11 mouse cellular contexts compared by ENCODE assay signal in genomic region chr17:45547461-45548190, GRCm38 (mm10). TPM values are rescaled to one million over a fixed set of nuclear protein-coding genes. Genes with fewer than 3 reads are reported as not detected.
DNase-seq lines count a peak whose midpoint lies in the region; ATAC-seq and TF ChIP-seq lines count a peak whose summit lies in the region.
"Had no signal": no experiment of that assay in that cellular context is flagged by ENCODE, and none has a peak within 500 bp of the region (broad histone marks: within the 10 kb centered on the region; RNA-seq: fewer than 3 reads in every experiment).

No protein-coding gene starts in this region.

- no peak overlapping the region for H3K4me2 ChIP-seq in lung, postnatal 0 days (replicated peaks; ENCODE audit: low read depth, low read length)
- H3K4me2 ChIP-seq in hindbrain, embryonic 15.5 days: peak overlapping the region; percentile 69
- H3K4me2 ChIP-seq in neural tube, embryonic 14.5 days (ENCODE audit: low read depth, low read length): peak overlapping the region; percentile 67

- H3K27me3 ChIP-seq in lung, postnatal 0 days (replicated peaks; ENCODE audit: insufficient read depth, low read length): peaks cover 58% of the 10 kb centered on the region
- H3K27me3 ChIP-seq in hindbrain, embryonic 15.5 days: peaks cover 23% of the 10 kb centered on the region
- peaks cover 19% of the 10 kb centered on the region for H3K27me3 ChIP-seq in neural tube, embryonic 14.5 days (ENCODE audit: control insufficient read depth, insufficient read depth, low read length)

- DNase-seq in lung, postnatal 0 days (ENCODE audit: low spot score): no peak
- DNase-seq in lung, adult 18-20 months: no peak
- no peak for DNase-seq in kidney, adult 11 months
- DNase-seq in heart, adult 11 months: no peak
- DNase-seq in kidney, postnatal 10 days: no peak
- DNase-seq: layer of hippocampus, adult 9-11 months; lung, postnatal 10 days had no signal

- 0 out of 2 replicates have a peak, but pooled peaks have one; percentile 7 for TF ChIP-seq CTCF in lung, postnatal 0 days (IDR thresholded peaks at IDR 0.05)
- 0 out of 2 replicates have a peak, but pooled peaks have one; percentile 18 for TF ChIP-seq CTCF in cortical plate, adult 2 months (IDR thresholded peaks at IDR 0.05; ENCODE audit: extremely low read depth, insufficient read depth, low read length)

- 0 out of 2 replicates have a peak, but pooled peaks cover 8% of the 10 kb centered on the region for H3K4me1 ChIP-seq in lung, postnatal 0 days (ENCODE audit: insufficient read depth, low read depth, low read length)
- H3K4me1 ChIP-seq in cortical plate, adult 2 months (ENCODE audit: control insufficient read depth, insufficient read depth, low read length): peaks cover 10% of the 10 kb centered on the region; the same call in 1 of the 2 replicates
- peaks cover 61% of the 10 kb centered on the region for H3K4me1 ChIP-seq in hindbrain, embryonic 15.5 days (replicated peaks)
- peaks cover 21% of the 10 kb centered on the region for H3K4me1 ChIP-seq in neural tube, embryonic 14.5 days (ENCODE audit: control insufficient read depth, insufficient read depth, low read length)

- no peak for TF ChIP-seq POLR2A in cortical plate, adult 2 months (IDR thresholded peaks at IDR 0.05; ENCODE audit: extremely low read depth, insufficient read depth, low read length)

- WGBS in lung, postnatal 0 days: 78% methylated on average over 5 of the region's 5 CpGs
- WGBS in hindbrain, embryonic 15.5 days: 78% methylated on average over 5 of the region's 5 CpGs
- WGBS in neural tube, embryonic 14.5 days: 84% methylated on average over 5 of the region's 5 CpGs

- no peak overlapping the region for H3K4me3 ChIP-seq in lung, postnatal 0 days (ENCODE audit: low read depth, low read length)
- H3K4me3 ChIP-seq in cortical plate, adult 2 months (ENCODE audit: insufficient read depth, low read length): peak overlapping the region; percentile 79
- H3K4me3 ChIP-seq in hindbrain, embryonic 15.5 days: peak overlapping the region; percentile 86
- peak overlapping the region; percentile 78 for H3K4me3 ChIP-seq in neural tube, embryonic 14.5 days (ENCODE audit: low read depth, low read length)

- no peaks in the 10 kb centered on the region for H3K9me3 ChIP-seq in lung, postnatal 0 days (ENCODE audit: low read length)
- H3K9me3 ChIP-seq in hindbrain, embryonic 15.5 days: no peaks in the 10 kb centered on the region
- no peaks in the 10 kb centered on the region for H3K9me3 ChIP-seq in neural tube, embryonic 14.5 days (ENCODE audit: control insufficient read depth, low read length)
- H3K9me3 ChIP-seq: limb, embryonic 15.5 days had no signal

- TF ChIP-seq EP300 in lung, postnatal 0 days (IDR thresholded peaks at IDR 0.05): no peak

- no peaks in the 10 kb centered on the region for H3K36me3 ChIP-seq in lung, postnatal 0 days (ENCODE audit: insufficient read depth, low read length)
- peaks cover 12% of the 10 kb centered on the region; the same call in 1 of the 2 replicates for H3K36me3 ChIP-seq in hindbrain, embryonic 15.5 days
- peaks cover 19% of the 10 kb centered on the region for H3K36me3 ChIP-seq in neural tube, embryonic 14.5 days (ENCODE audit: control insufficient read depth, insufficient read depth, low read length)

- no peak overlapping the region for H3K27ac ChIP-seq in lung, postnatal 0 days (ENCODE audit: low read length)
- H3K27ac ChIP-seq in cortical plate, adult 2 months (ENCODE audit: insufficient read depth, low read length): no peak overlapping the region
- H3K27ac ChIP-seq in hindbrain, embryonic 15.5 days (replicated peaks): no peak overlapping the region
- no peak overlapping the region for H3K27ac ChIP-seq in neural tube, embryonic 14.5 days (ENCODE audit: low read depth, low read length)
- H3K27ac ChIP-seq: limb, embryonic 15.5 days had no signal

- no peak for ATAC-seq in lung, postnatal 0 days
- ATAC-seq in hindbrain, embryonic 15.5 days (ENCODE audit: low FRiP score, low read depth): no peak
- no peak for ATAC-seq in neural tube, embryonic 14.5 days (ENCODE audit: low read depth)

- no peak overlapping the region for H3K9ac ChIP-seq in lung, postnatal 0 days (replicated peaks; ENCODE audit: low read depth)
- no peak overlapping the region for H3K9ac ChIP-seq in hindbrain, embryonic 15.5 days
- H3K9ac ChIP-seq in neural tube, embryonic 14.5 days (replicated peaks; ENCODE audit: low read depth, low read length): no peak overlapping the region
- H3K9ac ChIP-seq: limb, embryonic 15.5 days had no signal

RNA-seq across cellular contexts. Expression of gene Tmem151b, which starts 1.9 kb away (rescaled TPM):
- 0.07 and 0.12 TPM in 2 replicates for polyA plus RNA-seq in lung, postnatal 0 days (2015; fragmentation: Nextera tagmentation; extraction: Ambion mirVana)
- 85.7 and 94.1 TPM in 2 replicates for polyA plus RNA-seq in cortical plate, adult 2 months (2012; rRNA removed)
- polyA plus RNA-seq in hindbrain, embryonic 15.5 days (2015; fragmentation: Nextera tagmentation; extraction: Ambion mirVana): 27.4 and 31.9 TPM in 2 replicates
- polyA plus RNA-seq in neural tube, embryonic 14.5 days (2014; fragmentation: Nextera tagmentation; extraction: Ambion mirVana): 14.3 and 15.0 TPM in 2 replicates

RNA-seq across cellular contexts. Expression of gene Nfkbie, which starts 7.9 kb away (rescaled TPM):
- 2.4 and 5.0 TPM in 2 replicates for polyA plus RNA-seq in lung, postnatal 0 days (2015; fragmentation: Nextera tagmentation; extraction: Ambion mirVana)
- polyA plus RNA-seq in cortical plate, adult 2 months (2012; rRNA removed): 2.1 and 2.3 TPM in 2 replicates
- 4.8 and 6.4 TPM in 2 replicates for polyA plus RNA-seq in hindbrain, embryonic 15.5 days (2015; fragmentation: Nextera tagmentation; extraction: Ambion mirVana)
- polyA plus RNA-seq in neural tube, embryonic 14.5 days (2014; fragmentation: Nextera tagmentation; extraction: Ambion mirVana): 4.2 and 4.9 TPM in 2 replicates

RNA-seq across cellular contexts. Expression of gene Slc35b2, which starts 16.0 kb away (rescaled TPM):
- polyA plus RNA-seq in lung, postnatal 0 days (2015; fragmentation: Nextera tagmentation; extraction: Ambion mirVana): 84.8 and 85.1 TPM in 2 replicates
- polyA plus RNA-seq in cortical plate, adult 2 months (2012; rRNA removed): 52.4 and 52.6 TPM in 2 replicates
- 89.9 and 90.4 TPM in 2 replicates for polyA plus RNA-seq in hindbrain, embryonic 15.5 days (2015; fragmentation: Nextera tagmentation; extraction: Ambion mirVana)
- polyA plus RNA-seq in neural tube, embryonic 14.5 days (2014; fragmentation: Nextera tagmentation; extraction: Ambion mirVana): 72.2 and 79.3 TPM in 2 replicates

RNA-seq across cellular contexts. Expression of gene Tcte1, which starts 24.4 kb away (rescaled TPM):
- 2.7 and 2.8 TPM in 2 replicates for polyA plus RNA-seq in lung, postnatal 0 days (2015; fragmentation: Nextera tagmentation; extraction: Ambion mirVana)
- polyA plus RNA-seq in cortical plate, adult 2 months (2012; rRNA removed): 3.4 and 3.7 TPM in 2 replicates
- polyA plus RNA-seq in hindbrain, embryonic 15.5 days (2015; fragmentation: Nextera tagmentation; extraction: Ambion mirVana): 4.3 and 5.2 TPM in 2 replicates
- polyA plus RNA-seq in neural tube, embryonic 14.5 days (2014; fragmentation: Nextera tagmentation; extraction: Ambion mirVana): 3.2 and 4.2 TPM in 2 replicates

RNA-seq across cellular contexts. Expression of gene Hsp90ab1, which starts 25.4 kb away (rescaled TPM):
- polyA plus RNA-seq in lung, postnatal 0 days (2015; fragmentation: Nextera tagmentation; extraction: Ambion mirVana): 607 and 696 TPM in 2 replicates
- 980 and 997 TPM in 2 replicates for polyA plus RNA-seq in cortical plate, adult 2 months (2012; rRNA removed)
- polyA plus RNA-seq in hindbrain, embryonic 15.5 days (2015; fragmentation: Nextera tagmentation; extraction: Ambion mirVana): 1,555 and 1,567 TPM in 2 replicates
- 1,278 and 1,406 TPM in 2 replicates for polyA plus RNA-seq in neural tube, embryonic 14.5 days (2014; fragmentation: Nextera tagmentation; extraction: Ambion mirVana)

Comparison
In these comparisons a context has a peak if more than half of its experiments do, and no peak if none do; other contexts are left out.
1. RNA of gene Tmem151b, which starts 1.9 kb away (polyA plus RNA-seq): 85.7 to 94.1 TPM in cortical plate, adult 2 months, 27.4 to 31.9 TPM in hindbrain, embryonic 15.5 days and 14.3 to 15.0 TPM in neural tube, embryonic 14.5 days; 0.07 to 0.12 TPM in lung, postnatal 0 days; every median in the first group is over 10 times any median in the second.